Mouse (Mus musculus): Measurements from ENCODE around the gene Rfxank. TPM values are rescaled to one million over a fixed set of nuclear protein-coding genes. Genes with fewer than 3 reads are reported as not detected.

Rfxank gene
- polyA plus RNA-seq, 1 experiment, result 24.8 TPM

DNA sequence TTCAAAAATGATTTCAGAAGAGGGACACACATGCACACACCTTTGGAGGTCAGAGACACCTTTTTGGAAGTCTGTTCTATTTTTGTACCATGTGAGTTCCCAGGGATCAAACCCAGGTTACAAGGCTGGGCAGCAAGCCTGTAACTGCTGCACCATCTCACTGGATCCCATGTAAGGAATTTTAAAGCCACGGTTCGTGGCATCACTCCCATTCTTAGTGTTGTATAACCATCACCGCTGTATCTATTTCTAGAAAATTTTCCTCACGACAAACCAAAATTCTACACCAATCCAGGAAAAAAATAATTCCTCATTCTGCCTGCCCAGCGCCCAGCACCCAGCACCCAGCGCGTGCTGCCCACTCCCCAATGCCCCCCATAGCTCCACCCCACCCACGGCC, 39.7 kb downstream of the Rfxank start:
- no peak for DNase-seq
- H3K4me1 ChIP-seq (ENCODE audit: control insufficient read depth, insufficient read depth, low read length), result no peaks in the 10 kb centered on the region

GRCm38 (mm10) chr8:70092786-70093185, 46.2 kb downstream of the Rfxank start:
- no peak for TF ChIP-seq CTCF (IDR thresholded peaks at IDR 0.05; ENCODE audit: borderline replicate concordance, insufficient read depth, low read depth, low read length)
- TF ChIP-seq POLR2A (IDR thresholded peaks at IDR 0.05; ENCODE audit: borderline replicate concordance, insufficient read depth, low read length), result no peak
- DNase-seq, result no peak
- WGBS, result 70% methylated on average over 8 of the region's 8 CpGs
- no peak overlapping the region for H3K27ac ChIP-seq (ENCODE audit: insufficient read depth, low read length)
- H3K27me3 ChIP-seq (ENCODE audit: control insufficient read depth, insufficient read depth, low read length), result no peaks in the 10 kb centered on the region
- H3K4me3 ChIP-seq (replicated peaks; ENCODE audit: insufficient read depth, low read depth, low read length), result no peak overlapping the region
- H3K4me1 ChIP-seq (ENCODE audit: control insufficient read depth, insufficient read depth, low read length), result no peaks in the 10 kb centered on the region

More for the DNA sequence above, 39.7 kb downstream of the Rfxank start:
- 80% methylated on average over 8 of the region's 8 CpGs for WGBS
- Histone ChIP-seq H3K4me3 (replicated peaks; ENCODE audit: insufficient read depth, low read depth, low read length) (no peak overlapping the region), H3K27ac (ENCODE audit: insufficient read depth, low read length) (no peak overlapping the region), H3K27me3 (ENCODE audit: control insufficient read depth, insufficient read depth, low read length) (no peaks in the 10 kb centered on the region)
- TF ChIP-seq POLR2A (IDR thresholded peaks at IDR 0.05; ENCODE audit: borderline replicate concordance, insufficient read depth, low read length) (no peak), CTCF (IDR thresholded peaks at IDR 0.05; ENCODE audit: borderline replicate concordance, insufficient read depth, low read depth, low read length) (no peak)

DNA sequence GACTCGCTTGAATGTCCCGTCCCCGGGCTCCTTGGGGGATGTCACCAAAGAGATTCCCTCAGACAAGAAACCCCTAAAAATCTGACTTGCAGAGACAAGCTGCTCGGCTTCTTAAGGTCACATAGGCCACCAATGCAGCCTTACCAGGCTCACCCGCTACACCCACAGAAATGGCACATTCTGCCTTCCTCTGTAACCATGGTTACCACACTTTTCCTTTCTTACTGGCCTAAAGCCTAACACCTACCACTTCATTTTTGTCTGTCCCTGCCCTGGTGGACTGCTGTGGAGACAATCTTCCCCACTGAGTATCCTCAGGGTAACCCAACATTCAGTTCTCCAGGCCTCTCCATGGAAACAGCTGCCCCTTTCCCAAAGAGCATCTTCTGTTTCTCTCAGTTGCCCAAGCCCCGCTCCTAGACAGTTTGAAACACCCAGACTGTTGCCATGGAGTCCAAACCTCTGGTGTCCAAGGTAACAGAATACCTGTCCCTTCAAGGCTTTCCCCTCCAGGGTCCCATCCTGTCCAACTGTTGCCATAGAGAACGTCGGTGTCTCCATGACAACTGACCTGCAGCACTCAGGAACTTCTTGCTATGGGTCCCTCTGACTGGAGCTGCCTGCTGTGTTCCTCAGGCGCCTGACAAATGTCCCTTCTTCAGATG, 49.5 kb downstream of the Rfxank start:
- DNase-seq, result no peak
- no peak overlapping the region for H3K4me3 ChIP-seq (replicated peaks; ENCODE audit: insufficient read depth, low read depth, low read length)
- no peaks in the 10 kb centered on the region for H3K4me1 ChIP-seq (ENCODE audit: control insufficient read depth, insufficient read depth, low read length)
- H3K27me3 ChIP-seq (ENCODE audit: control insufficient read depth, insufficient read depth, low read length), result no peaks in the 10 kb centered on the region; the same call in 1 of the 2 replicates
- 50% methylated on average over 9 of the region's 9 CpGs for WGBS
- TF ChIP-seq CTCF (IDR thresholded peaks at IDR 0.05; ENCODE audit: borderline replicate concordance, insufficient read depth, low read depth, low read length) (no peak), POLR2A (IDR thresholded peaks at IDR 0.05; ENCODE audit: borderline replicate concordance, insufficient read depth, low read length) (no peak)
- H3K27ac ChIP-seq (ENCODE audit: insufficient read depth, low read length), result no peak overlapping the region

- no peaks in the 10 kb centered on the region; the same call in 1 of the 2 replicates for H3K4me1 ChIP-seq (ENCODE audit: control insufficient read depth, insufficient read depth, low read length)
- no peak overlapping the region for H3K27ac ChIP-seq (ENCODE audit: insufficient read depth, low read length)
- TF ChIP-seq POLR2A (IDR thresholded peaks at IDR 0.05; ENCODE audit: borderline replicate concordance, insufficient read depth, low read length) (no peak), CTCF (IDR thresholded peaks at IDR 0.05; ENCODE audit: borderline replicate concordance, insufficient read depth, low read depth, low read length) (peak; percentile 75)
- DNase-seq, result peak; percentile 50 to 66
- H3K27me3 ChIP-seq (ENCODE audit: control insufficient read depth, insufficient read depth, low read length), result no peaks in the 10 kb centered on the region; the same call in 1 of the 2 replicates
- 15% methylated on average over 56 of the region's 56 CpGs for WGBS
- no peak overlapping the region for H3K4me3 ChIP-seq (replicated peaks; ENCODE audit: insufficient read depth, low read depth, low read length)
Measured at GRCm38 (mm10) chr8:70087836-70088650, 50.9 kb downstream of the Rfxank start.

DNA sequence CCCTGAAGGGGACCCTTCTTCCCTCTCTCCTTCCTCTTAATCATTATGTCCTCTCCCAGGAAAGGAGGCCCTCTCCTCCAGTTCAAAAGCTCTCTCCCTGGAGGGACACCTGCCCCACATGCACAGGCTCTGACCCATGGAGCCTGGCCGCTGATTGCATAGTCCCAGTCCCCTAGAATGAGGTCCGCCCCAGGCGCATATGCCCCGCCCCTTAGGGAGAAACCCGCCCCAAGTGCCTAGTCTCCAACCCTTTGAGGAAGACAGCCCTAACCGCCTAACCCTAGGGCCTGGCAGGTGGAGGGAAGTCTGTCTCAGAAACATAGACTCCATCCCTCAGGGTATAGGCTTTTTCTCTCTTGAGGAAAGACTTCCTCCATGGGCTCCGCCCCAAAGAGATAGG, 51.7 kb downstream of the Rfxank start:
- Histone ChIP-seq H3K27ac (ENCODE audit: insufficient read depth, low read length) (no peak overlapping the region), H3K27me3 (ENCODE audit: control insufficient read depth, insufficient read depth, low read length) (no peaks in the 10 kb centered on the region; the same call in 1 of the 2 replicates), H3K4me3 (replicated peaks; ENCODE audit: insufficient read depth, low read depth, low read length) (no peak overlapping the region), H3K4me1 (ENCODE audit: control insufficient read depth, insufficient read depth, low read length) (no peaks in the 10 kb centered on the region; the same call in 1 of the 2 replicates)
- DNase-seq, result no peak
- WGBS, result 34% methylated on average over 7 of the region's 7 CpGs
- TF ChIP-seq CTCF (IDR thresholded peaks at IDR 0.05; ENCODE audit: borderline replicate concordance, insufficient read depth, low read depth, low read length) (no peak), POLR2A (IDR thresholded peaks at IDR 0.05; ENCODE audit: borderline replicate concordance, insufficient read depth, low read length) (no peak)

DNA sequence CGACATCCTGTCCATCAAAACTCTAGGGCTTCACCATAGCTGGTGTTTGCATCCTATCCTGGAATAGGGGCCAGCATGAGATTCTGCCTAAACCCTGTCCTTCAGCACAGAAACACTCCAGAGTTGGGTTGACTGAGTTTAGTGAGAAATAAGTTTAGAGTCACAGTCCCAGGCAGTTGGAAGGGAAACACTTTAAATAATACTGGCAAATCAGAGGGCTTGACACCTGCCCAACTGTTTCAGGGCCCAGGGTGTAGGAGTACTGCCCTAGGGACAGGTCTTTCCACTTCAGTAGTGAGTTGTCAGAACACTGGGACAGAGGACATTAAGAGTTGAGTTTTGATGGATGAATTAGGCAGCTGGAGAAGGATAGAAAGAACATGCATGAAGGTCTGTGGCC, 52.8 kb downstream of the Rfxank start:
- 40% methylated on average over 1 of the region's 1 CpGs for WGBS
- H3K4me3 ChIP-seq (replicated peaks; ENCODE audit: insufficient read depth, low read depth, low read length), result no peak overlapping the region
- no peak overlapping the region for H3K27ac ChIP-seq (ENCODE audit: insufficient read depth, low read length)
- H3K4me1 ChIP-seq (ENCODE audit: control insufficient read depth, insufficient read depth, low read length), result no peaks in the 10 kb centered on the region; the same call in 1 of the 2 replicates
- H3K27me3 ChIP-seq (ENCODE audit: control insufficient read depth, insufficient read depth, low read length), result no peaks in the 10 kb centered on the region; the same call in 1 of the 2 replicates
- TF ChIP-seq CTCF (IDR thresholded peaks at IDR 0.05; ENCODE audit: borderline replicate concordance, insufficient read depth, low read depth, low read length) (no peak), POLR2A (IDR thresholded peaks at IDR 0.05; ENCODE audit: borderline replicate concordance, insufficient read depth, low read length) (no peak)
- DNase-seq, result no peak

- Histone ChIP-seq H3K4me3 (replicated peaks; ENCODE audit: insufficient read depth, low read depth, low read length) (peak overlapping the region; percentile 89), H3K27ac (ENCODE audit: insufficient read depth, low read length) (no peak overlapping the region), H3K27me3 (ENCODE audit: control insufficient read depth, insufficient read depth, low read length) (no peaks in the 10 kb centered on the region; the same call in 1 of the 2 replicates), H3K4me1 (ENCODE audit: control insufficient read depth, insufficient read depth, low read length) (no peaks in the 10 kb centered on the region; the same call in 1 of the 2 replicates)
- TF ChIP-seq POLR2A (IDR thresholded peaks at IDR 0.05; ENCODE audit: borderline replicate concordance, insufficient read depth, low read length), result no peak
- TF ChIP-seq CTCF (IDR thresholded peaks at IDR 0.05; ENCODE audit: borderline replicate concordance, insufficient read depth, low read depth, low read length), result no peak
- WGBS, result 3% methylated on average over 71 of the region's 71 CpGs
- peak; percentile 57 to 71 for DNase-seq
Measured at GRCm38 (mm10) chr8:70084191-70085065, 54.5 kb downstream of the Rfxank start.

Data from cerebellum, adult 2 months (tissue).